Mouse (Mus musculus): ENCODE measurements around the gene Notch2. TPM values are rescaled to one million over a fixed set of nuclear protein-coding genes. Genes with fewer than 3 reads are reported as not detected.

Gene Notch2
- total and polyA plus RNA-seq, 3 experiments: 3.3 to 11.3 (median 11.1) TPM

GRCm38 (mm10) chr3:98020431-98021229 lies 7.3 kb downstream of the Notch2 start:
- peaks cover 0 to 31% of the 10 kb centered on the region in 2 experiments for H3K36me3 ChIP-seq (replicated peaks in 1 of 2; ENCODE audit: control insufficient read depth in 1 of 2, insufficient read depth in 1 of 2, low read length in 1 of 2)
- H3K27ac ChIP-seq (ENCODE audit: insufficient read depth, low read depth): no peak overlapping the region
- H3K4me1 ChIP-seq (ENCODE audit: control insufficient read depth in 1 of 2, insufficient read depth in 2 of 2): peaks cover 0 to 28% of the 10 kb centered on the region in 2 experiments; a peak in 2 of 4 replicates
- dilution Hi-C loops (cut with MboI; ENCODE audit: extremely low pct_ligation_motif_present, extremely low pct_unique_long_range_greater_than_20kb, low sequenced_read_pairs) (no loop called here), in situ Hi-C loops (cut with MboI; ENCODE audit: low pct_ligation_motif_present, low pct_unique_long_range_greater_than_20kb, low sequenced_read_pairs) (no loop called here)
- H3K9me3 ChIP-seq (replicated peaks; ENCODE audit: low read length): no peaks in the 10 kb centered on the region
- no peak overlapping the region for H3K9ac ChIP-seq (ENCODE audit: insufficient read depth, low read depth)
- H3K79me2 ChIP-seq (replicated peaks; ENCODE audit: control insufficient read depth, extremely low read depth, insufficient read depth, poor library complexity, severe bottlenecking): no peaks in the 10 kb centered on the region
- no peak for DNase-seq (ENCODE audit: extremely low read depth)
- H3K4me2 ChIP-seq (ENCODE audit: insufficient read depth, low read depth, poor library complexity, severe bottlenecking): no peak overlapping the region
- no peaks in the 10 kb centered on the region for H3K27me3 ChIP-seq (replicated peaks)
- TF ChIP-seq CTCF (conservative IDR thresholded peaks at IDR 0.05 in 1 of 2, IDR thresholded peaks at IDR 0.05 in 1 of 2; ENCODE audit: low read depth in 2 of 2, low read length in 2 of 2) (peak in 1 of 2 experiments; percentile 43; a peak in 2 of 4 replicates), GABPA (IDR thresholded peaks at IDR 0.05; ENCODE audit: insufficient replicate concordance, low read depth, low read length) (no peak), IRF4 (IDR thresholded peaks at IDR 0.05; ENCODE audit: low read depth, low read length) (no peak), CHD2 (IDR thresholded peaks at IDR 0.05; ENCODE audit: low read length) (no peak), ZNF384 (IDR thresholded peaks at IDR 0.05; ENCODE audit: low read depth, low read length) (no peak), KAT2A (IDR thresholded peaks at IDR 0.05; ENCODE audit: insufficient replicate concordance, low read length) (no peak), MEF2A (IDR thresholded peaks at IDR 0.05; ENCODE audit: borderline replicate concordance, low read depth, low read length) (no peak), JUND (conservative IDR thresholded peaks at IDR 0.05; ENCODE audit: low read depth, low read length) (no peak), RAD21 (IDR thresholded peaks at IDR 0.05; ENCODE audit: low read depth, low read length) (peak; percentile 37), SMC3 (IDR thresholded peaks at IDR 0.05; ENCODE audit: low read depth, low read length) (peak; percentile 43), TCF12 (IDR thresholded peaks at IDR 0.05; ENCODE audit: low read depth, low read length) (no peak), EP300 (IDR thresholded peaks at IDR 0.05; ENCODE audit: low read length) (no peak)
- no peak overlapping the region for H3K4me3 ChIP-seq (replicated peaks in 1 of 3; ENCODE audit: low read depth in 2 of 3, low read length in 2 of 3, poor library complexity in 1 of 3)

GRCm38 (mm10) chr3:98024288-98024848 lies 11.0 kb downstream of the Notch2 start:
- Histone ChIP-seq H3K9me3 (replicated peaks; ENCODE audit: low read length) (no peaks in the 10 kb centered on the region), H3K4me1 (ENCODE audit: control insufficient read depth in 1 of 2, insufficient read depth in 2 of 2) (peaks cover 4 to 40% of the 10 kb centered on the region in 2 experiments; a peak in 3 of 4 replicates), H3K27me3 (replicated peaks) (no peaks in the 10 kb centered on the region), H3K9ac (ENCODE audit: insufficient read depth, low read depth) (no peak overlapping the region), H3K27ac (ENCODE audit: insufficient read depth, low read depth) (no peak overlapping the region), H3K36me3 (replicated peaks in 1 of 2; ENCODE audit: control insufficient read depth in 1 of 2, insufficient read depth in 1 of 2, low read length in 1 of 2) (peaks cover 0 to 24% of the 10 kb centered on the region in 2 experiments), H3K79me2 (replicated peaks; ENCODE audit: control insufficient read depth, extremely low read depth, insufficient read depth, poor library complexity, severe bottlenecking) (no peaks in the 10 kb centered on the region), H3K4me3 (replicated peaks in 1 of 3; ENCODE audit: low read depth in 2 of 3, low read length in 2 of 3, poor library complexity in 1 of 3) (no peak overlapping the region), H3K4me2 (ENCODE audit: insufficient read depth, low read depth, poor library complexity, severe bottlenecking) (no peak overlapping the region)
- DNase-seq (ENCODE audit: extremely low read depth): no peak
- dilution Hi-C loops (cut with MboI; ENCODE audit: extremely low pct_ligation_motif_present, extremely low pct_unique_long_range_greater_than_20kb, low sequenced_read_pairs) (no loop called here), in situ Hi-C loops (cut with MboI; ENCODE audit: low pct_ligation_motif_present, low pct_unique_long_range_greater_than_20kb, low sequenced_read_pairs) (no loop called here)
- TF ChIP-seq SMC3 (IDR thresholded peaks at IDR 0.05; ENCODE audit: low read depth, low read length) (no peak), USF1 (IDR thresholded peaks at IDR 0.05; ENCODE audit: low read depth, low read length) (no peak), CHD2 (IDR thresholded peaks at IDR 0.05; ENCODE audit: low read length) (no peak), KAT2A (IDR thresholded peaks at IDR 0.05; ENCODE audit: insufficient replicate concordance, low read length) (no peak)

All from CH12.LX (cell line).